Mouse (Mus musculus): ENCODE results near the gene Oas1a. TPM values are rescaled to one million over a fixed set of nuclear protein-coding genes. Genes with fewer than 3 reads are reported as not detected.

Gene Oas1a
- total and polyA plus RNA-seq, 3 experiments: 1.1 to 2.6 (median 1.7) TPM

DNA sequence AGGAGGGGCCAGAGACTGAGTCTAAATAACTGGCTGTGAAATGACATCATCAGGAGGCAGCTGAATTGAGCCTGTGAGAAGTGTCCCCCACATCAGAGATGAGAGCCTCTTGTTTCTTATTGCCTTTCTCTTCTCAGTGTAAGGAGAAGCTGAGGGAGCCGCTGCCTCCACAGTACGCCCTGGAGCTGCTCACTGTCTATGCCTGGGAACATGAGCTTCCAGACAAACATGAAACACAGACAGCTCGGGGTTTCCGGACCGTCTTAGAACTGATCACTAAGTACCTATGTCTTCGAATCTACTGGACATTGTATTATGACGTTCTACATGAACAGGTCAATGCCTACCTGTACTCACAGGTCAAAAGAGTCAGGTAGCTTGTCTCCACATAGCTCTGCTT, 36.5 kb downstream of the Oas1a start:
- in situ Hi-C loops (cut with MboI; ENCODE audit: low pct_ligation_motif_present, low pct_unique_long_range_greater_than_20kb, low sequenced_read_pairs): no loop called here
- Histone ChIP-seq H3K4me1 (ENCODE audit: control insufficient read depth in 1 of 2, insufficient read depth in 2 of 2) (no peaks in the 10 kb centered on the region), H3K27me3 (replicated peaks) (peaks cover 79% of the 10 kb centered on the region), H3K27ac (ENCODE audit: insufficient read depth, low read depth) (no peak overlapping the region), H3K79me2 (replicated peaks; ENCODE audit: control insufficient read depth, extremely low read depth, insufficient read depth, poor library complexity, severe bottlenecking) (no peaks in the 10 kb centered on the region), H3K9me3 (replicated peaks; ENCODE audit: low read length) (peaks cover 4% of the 10 kb centered on the region), H3K4me3 (replicated peaks in 1 of 3; ENCODE audit: low read depth in 2 of 3, low read length in 2 of 3, poor library complexity in 1 of 3) (no peak overlapping the region), H3K4me2 (ENCODE audit: insufficient read depth, low read depth, poor library complexity, severe bottlenecking) (no peak overlapping the region), H3K36me3 (replicated peaks in 1 of 2; ENCODE audit: control insufficient read depth in 1 of 2, insufficient read depth in 1 of 2, low read length in 1 of 2) (no peaks in the 10 kb centered on the region), H3K9ac (ENCODE audit: insufficient read depth, low read depth) (no peak overlapping the region)
- dilution Hi-C loops (cut with MboI; ENCODE audit: extremely low pct_ligation_motif_present, extremely low pct_unique_long_range_greater_than_20kb, low sequenced_read_pairs): no loop called here
- TF ChIP-seq JUND (conservative IDR thresholded peaks at IDR 0.05; ENCODE audit: low read depth, low read length): no peak
- no peak for TF ChIP-seq SMC3 (IDR thresholded peaks at IDR 0.05; ENCODE audit: low read depth, low read length)
- TF ChIP-seq POLR2A (IDR thresholded peaks at IDR 0.05; ENCODE audit: low read depth, low read length): no peak
- no peak for TF ChIP-seq CHD2 (IDR thresholded peaks at IDR 0.05; ENCODE audit: low read length)
- TF ChIP-seq RCOR1 (conservative IDR thresholded peaks at IDR 0.05; ENCODE audit: low read depth, low read length): no peak
- TF ChIP-seq USF2 (conservative IDR thresholded peaks at IDR 0.05; ENCODE audit: low read depth, low read length): no peak
- TF ChIP-seq IRF4 (IDR thresholded peaks at IDR 0.05; ENCODE audit: low read depth, low read length): no peak
- no peak for TF ChIP-seq RAD21 (IDR thresholded peaks at IDR 0.05; ENCODE audit: low read depth, low read length)
- no peak for TF ChIP-seq MAZ (IDR thresholded peaks at IDR 0.05; ENCODE audit: low read depth, low read length)
- TF ChIP-seq ELF1 (IDR thresholded peaks at IDR 0.05; ENCODE audit: low read depth, low read length): no peak
- no peak for TF ChIP-seq POLR2AphosphoS2 (IDR thresholded peaks at IDR 0.05; ENCODE audit: low read depth, low read length)
- no peak for TF ChIP-seq MAX (IDR thresholded peaks at IDR 0.05; ENCODE audit: low read length)
- no peak for TF ChIP-seq GABPA (IDR thresholded peaks at IDR 0.05; ENCODE audit: insufficient replicate concordance, low read depth, low read length)
- no peak for TF ChIP-seq ZKSCAN1 (IDR thresholded peaks at IDR 0.05; ENCODE audit: borderline replicate concordance, low read depth, low read length)
- TF ChIP-seq UBTF (IDR thresholded peaks at IDR 0.05; ENCODE audit: low read depth, low read length): no peak
- TF ChIP-seq CTCF (conservative IDR thresholded peaks at IDR 0.05 in 1 of 2, IDR thresholded peaks at IDR 0.05 in 1 of 2; ENCODE audit: low read depth in 2 of 2, low read length in 2 of 2): no peak
- no peak for DNase-seq (ENCODE audit: extremely low read depth)

GRCm38 (mm10) chr5:120870081-120870480, 37.2 kb downstream of the Oas1a start:
- no peak overlapping the region for H3K4me3 ChIP-seq (replicated peaks in 1 of 3; ENCODE audit: low read depth in 2 of 3, low read length in 2 of 3, poor library complexity in 1 of 3)
- no peak overlapping the region for H3K4me2 ChIP-seq (ENCODE audit: insufficient read depth, low read depth, poor library complexity, severe bottlenecking)
- no peaks in the 10 kb centered on the region for H3K36me3 ChIP-seq (replicated peaks in 1 of 2; ENCODE audit: control insufficient read depth in 1 of 2, insufficient read depth in 1 of 2, low read length in 1 of 2)
- no peak overlapping the region for H3K9ac ChIP-seq (ENCODE audit: insufficient read depth, low read depth)
- dilution Hi-C loops (cut with MboI; ENCODE audit: extremely low pct_ligation_motif_present, extremely low pct_unique_long_range_greater_than_20kb, low sequenced_read_pairs): no loop called here
- no peaks in the 10 kb centered on the region for H3K79me2 ChIP-seq (replicated peaks; ENCODE audit: control insufficient read depth, extremely low read depth, insufficient read depth, poor library complexity, severe bottlenecking)
- DNase-seq (ENCODE audit: extremely low read depth): no peak
- peaks cover 4% of the 10 kb centered on the region for H3K9me3 ChIP-seq (replicated peaks; ENCODE audit: low read length)
- H3K27ac ChIP-seq (ENCODE audit: insufficient read depth, low read depth): no peak overlapping the region
- TF ChIP-seq JUN (IDR thresholded peaks at IDR 0.05; ENCODE audit: insufficient read depth, low read depth, low read length) (no peak), CTCF (conservative IDR thresholded peaks at IDR 0.05 in 1 of 2, IDR thresholded peaks at IDR 0.05 in 1 of 2; ENCODE audit: low read depth in 2 of 2, low read length in 2 of 2) (no peak), USF2 (conservative IDR thresholded peaks at IDR 0.05; ENCODE audit: low read depth, low read length) (no peak), MAX (IDR thresholded peaks at IDR 0.05; ENCODE audit: low read length) (no peak), CHD2 (IDR thresholded peaks at IDR 0.05; ENCODE audit: low read length) (no peak), RCOR1 (conservative IDR thresholded peaks at IDR 0.05; ENCODE audit: low read depth, low read length) (no peak), UBTF (IDR thresholded peaks at IDR 0.05; ENCODE audit: low read depth, low read length) (no peak), EP300 (IDR thresholded peaks at IDR 0.05; ENCODE audit: low read length) (no peak)
- H3K4me1 ChIP-seq (ENCODE audit: control insufficient read depth in 1 of 2, insufficient read depth in 2 of 2): no peaks in the 10 kb centered on the region
- H3K27me3 ChIP-seq (replicated peaks): peaks cover 82% of the 10 kb centered on the region
- in situ Hi-C loops (cut with MboI; ENCODE audit: low pct_ligation_motif_present, low pct_unique_long_range_greater_than_20kb, low sequenced_read_pairs): no loop called here
